Mouse (Mus musculus) A20 (cell line): Measurements from ENCODE around the gene B3galt5.
A peak's percentile ranks its signal among the peaks of the same experiment; 100 is the strongest.
"Not testable (repeated sequence)": the region's sequence is repeated elsewhere in the genome, so short reads cannot be mapped to it uniquely, and the experiment has no call there.

Source experiments
- DNase-seq: peaks from one replicate; pipeline ENCODE4 v3.0.0-alpha.2; 2011; ENCODE audit warnings: low read depth, low spot score

The B3galt5 gene

GRCm38 (mm10) chr16:96258429-96258828 lies 22.8 kb downstream of the B3galt5 start:
- no peak for DNase-seq

- no peak for DNase-seq
These were observed 36.1 kb downstream of the B3galt5 start for GRCm38 (mm10) chr16:96271736-96272135.

- no peak for DNase-seq
These were observed 37.5 kb downstream of the B3galt5 start for GRCm38 (mm10) chr16:96272929-96273619.

GRCm38 (mm10) chr16:96276596-96276995 lies 41.0 kb downstream of the B3galt5 start:
- no peak for DNase-seq

GRCm38 (mm10) chr16:96278491-96279224 lies 43.1 kb downstream of the B3galt5 start:
- DNase-seq, result no peak

GRCm38 (mm10) chr16:96280719-96281605 lies 45.4 kb downstream of the B3galt5 start:
- no peak for DNase-seq

- DNase-seq, result no peak
These were observed 47.0 kb downstream of the B3galt5 start for GRCm38 (mm10) chr16:96282566-96282965.

GRCm38 (mm10) chr16:96291885-96292284 lies 56.3 kb downstream of the B3galt5 start:
- DNase-seq, result no peak

GRCm38 (mm10) chr16:96292530-96293173 lies 57.1 kb downstream of the B3galt5 start:
- DNase-seq, result peak; percentile 30

GRCm38 (mm10) chr16:96298075-96298474 lies 62.5 kb downstream of the B3galt5 start:
- peak; percentile 28 for DNase-seq

GRCm38 (mm10) chr16:96298574-96298973 lies 63.0 kb downstream of the B3galt5 start:
- DNase-seq, result no peak

GRCm38 (mm10) chr16:96303356-96303755 lies 67.8 kb downstream of the B3galt5 start:
- DNase-seq, result no peak

GRCm38 (mm10) chr16:96304438-96304837 lies 68.8 kb downstream of the B3galt5 start:
- no peak for DNase-seq

- DNase-seq, result no peak
These were observed 71.3 kb downstream of the B3galt5 start for GRCm38 (mm10) chr16:96306905-96307304.

- no peak for DNase-seq
These were observed 82.2 kb downstream of the B3galt5 start for GRCm38 (mm10) chr16:96317803-96318202.

- DNase-seq, result no peak
These were observed 87.1 kb downstream of the B3galt5 start for GRCm38 (mm10) chr16:96322739-96323138.

GRCm38 (mm10) chr16:96323166-96323565 lies 87.6 kb downstream of the B3galt5 start:
- no peak for DNase-seq

GRCm38 (mm10) chr16:96326110-96326999 lies 90.8 kb downstream of the B3galt5 start:
- no peak for DNase-seq

GRCm38 (mm10) chr16:96327251-96327650 lies 91.7 kb downstream of the B3galt5 start:
- not testable (repeated sequence) for DNase-seq

- DNase-seq, result no peak
These were observed 104.0 kb downstream of the B3galt5 start for GRCm38 (mm10) chr16:96339570-96339969.
